Mouse (Mus musculus) liver, embryonic 13.5 days (tissue): ENCODE measurements at regions not wholly inside any gene's neighbourhood (a gene's known extent, or its start where the extent isn't known, plus 50 kb on each side); places are given as distances from the start of the nearest gene placed in this dataset.

ENCODE experiments used
- ATAC-seq: fragments of 200-750 bp; cut with Nextera tagmentation; 2 replicates; pipeline ENCODE4 v1.8.0; 2017; ENCODE audit warnings: low read depth, mild to moderate bottlenecking, moderate number of reproducible peaks, moderate library complexity
- DNase-seq: peaks from one replicate; pipeline ENCODE4 v3.0.0; 2022
- H3K27ac ChIP-seq: fragments of 300-500 bp; sonication (generic); 2 replicates; pipeline ENCODE4 v1.5.1; 2015; ENCODE audit warnings: moderate library complexity, mild to moderate bottlenecking, inconsistent platforms
- H3K27me3 ChIP-seq: fragments of 300-500 bp; sonication (generic); 2 replicates; pipeline ENCODE4 v1.6.1; 2015; ENCODE audit warnings: mild to moderate bottlenecking, inconsistent platforms
- H3K36me3 ChIP-seq: fragments of 300-500 bp; sonication (generic); 2 replicates; pipeline ENCODE4 v1.6.1; 2015; ENCODE audit warnings: mild to moderate bottlenecking, inconsistent platforms
- H3K4me1 ChIP-seq: fragments of 300-500 bp; sonication (generic); replicated peaks from 2 replicates; pipeline ENCODE4 v1.6.1; 2015; ENCODE audit warnings: inconsistent platforms
- H3K4me2 ChIP-seq: fragments of 300-500 bp; sonication (generic); 2 replicates; pipeline ENCODE4 v1.6.1; 2015; ENCODE audit warnings: inconsistent platforms, mild to moderate bottlenecking, moderate library complexity
- H3K4me3 ChIP-seq: fragments of 300-500 bp; sonication (generic); replicated peaks from 2 replicates; pipeline ENCODE4 v1.5.1; 2015; ENCODE audit warnings: mild to moderate bottlenecking, inconsistent platforms
- H3K9ac ChIP-seq: fragments of 300-500 bp; sonication (generic); 2 replicates; pipeline ENCODE4 v1.6.1; 2015; ENCODE audit warnings: mild to moderate bottlenecking, inconsistent platforms
- H3K9me3 ChIP-seq: fragments of 300-500 bp; sonication (generic); replicated peaks from 2 replicates; pipeline ENCODE4 v1.6.1; 2016; ENCODE audit warnings: inconsistent platforms
- WGBS: fragments of 180-500 bp; shearing (Covaris S2); methylation state at CpG from one replicate; pipeline ENCODE4 v1.1.7; 2015; ENCODE audit not compliant: insufficient replicate concordance; 5-methylcytosine and 5-hydroxymethylcytosine counted together

DNA sequence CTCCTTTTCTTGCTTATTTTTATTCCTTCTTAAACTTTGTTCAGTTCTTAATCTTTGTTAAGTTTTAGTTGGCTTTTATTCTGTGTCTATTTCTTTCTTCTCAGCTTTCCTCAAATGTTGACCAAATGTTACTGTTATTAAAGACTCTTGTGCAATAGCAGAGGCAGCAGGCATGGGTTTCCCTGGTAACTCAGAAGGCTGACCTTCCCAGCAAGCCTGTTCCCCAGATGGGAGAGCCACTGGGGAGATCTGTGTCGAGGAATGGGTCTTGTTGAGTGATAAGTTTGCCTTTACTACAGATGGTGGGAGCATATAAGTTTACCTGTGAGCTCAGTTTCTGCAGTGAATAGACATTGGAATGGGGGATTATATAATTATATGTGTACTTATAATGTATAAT, 237.2 kb downstream of the Plpp3 start:
- no peak for DNase-seq
- WGBS: 32% methylated on average over 1 of the region's 1 CpGs
- no peak for ATAC-seq

DNA sequence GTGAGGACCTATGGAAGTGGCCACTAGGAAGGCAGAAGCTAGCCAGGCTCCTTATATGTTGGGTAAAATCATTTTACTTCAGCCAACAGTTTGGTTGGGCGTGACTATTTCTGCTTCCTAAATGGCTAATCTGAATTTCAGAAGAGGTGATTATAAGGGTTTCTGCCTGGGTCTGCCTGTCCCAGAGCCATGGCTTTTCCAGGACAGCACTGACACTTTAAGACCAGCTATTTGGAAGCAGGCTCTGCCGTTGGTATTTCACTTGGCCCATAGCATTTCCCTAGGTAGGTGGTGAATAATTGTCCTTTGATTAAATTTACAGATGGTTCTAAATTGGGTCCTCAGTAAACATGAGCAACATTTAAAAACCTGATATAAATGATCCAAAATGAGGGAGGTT, 240.3 kb downstream of the Plpp3 start:
- no peak for DNase-seq
- ATAC-seq: no peak
- H3K4me2 ChIP-seq: no peak overlapping the region
- H3K9me3 ChIP-seq: no peaks in the 10 kb centered on the region
- 56% methylated on average over 2 of the region's 2 CpGs for WGBS
- H3K27me3 ChIP-seq: no peaks in the 10 kb centered on the region
- H3K4me3 ChIP-seq: no peak overlapping the region
- no peaks in the 10 kb centered on the region for H3K4me1 ChIP-seq
- no peak overlapping the region for H3K9ac ChIP-seq
- no peaks in the 10 kb centered on the region for H3K36me3 ChIP-seq
- no peak overlapping the region for H3K27ac ChIP-seq

More for the DNA sequence above, 237.2 kb downstream of the Plpp3 start:
- no peaks in the 10 kb centered on the region for H3K27me3 ChIP-seq
- no peak overlapping the region for H3K9ac ChIP-seq
- no peaks in the 10 kb centered on the region for H3K36me3 ChIP-seq
- H3K9me3 ChIP-seq: no peaks in the 10 kb centered on the region
- no peak overlapping the region for H3K27ac ChIP-seq
- H3K4me2 ChIP-seq: no peak overlapping the region
- 0 out of 2 replicates have a peak, but pooled peaks cover 2% of the 10 kb centered on the region for H3K4me1 ChIP-seq
- no peak overlapping the region for H3K4me3 ChIP-seq

DNA sequence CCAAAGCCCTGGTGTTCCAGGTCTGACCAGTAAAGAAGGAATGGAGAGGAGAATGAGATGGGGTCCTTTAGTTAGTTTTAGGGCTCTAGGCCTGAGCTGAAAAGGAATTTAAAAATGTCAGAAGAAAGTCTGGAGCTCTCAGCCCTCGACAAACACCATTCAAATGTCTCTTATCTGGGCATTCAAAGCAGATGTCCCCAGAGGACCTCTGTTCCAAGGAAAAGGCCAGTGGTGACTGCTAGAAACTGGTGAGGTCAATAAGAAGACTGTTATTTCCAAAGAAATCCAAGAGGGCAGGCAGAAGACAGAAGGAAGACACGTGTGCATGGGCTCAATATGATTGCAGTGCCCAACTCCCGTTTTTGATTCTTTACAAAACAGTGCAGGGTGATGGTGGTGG, 244.9 kb downstream of the Plpp3 start:
- Histone ChIP-seq H3K27me3 (no peaks in the 10 kb centered on the region), H3K36me3 (no peaks in the 10 kb centered on the region), H3K4me2 (no peak overlapping the region), H3K9ac (no peak overlapping the region), H3K27ac (no peak overlapping the region), H3K4me1 (no peaks in the 10 kb centered on the region), H3K4me3 (no peak overlapping the region), H3K9me3 (no peaks in the 10 kb centered on the region)
- ATAC-seq: no peak
- WGBS: 60% methylated on average over 3 of the region's 3 CpGs
- DNase-seq: no peak

DNA sequence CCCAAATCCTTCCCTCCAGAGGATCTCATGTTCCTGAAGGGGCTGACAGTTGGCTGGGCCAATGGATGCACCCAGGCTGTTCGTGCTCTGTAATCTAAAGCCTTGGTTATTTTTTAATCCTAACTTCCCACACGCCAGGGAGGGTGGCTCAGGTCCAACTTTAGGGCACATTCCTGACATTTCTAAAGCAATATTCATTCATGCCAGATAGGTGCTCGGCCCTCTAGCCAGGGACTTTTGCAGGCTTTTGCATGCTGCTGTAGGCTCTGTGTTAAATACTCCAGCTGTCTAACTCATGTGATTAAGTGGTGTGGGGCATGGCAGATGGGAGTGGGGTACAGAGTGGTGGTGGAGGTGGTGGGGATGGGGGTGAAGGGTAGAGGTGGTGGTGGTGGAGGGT, 246.0 kb downstream of the Plpp3 start:
- no peaks in the 10 kb centered on the region for H3K9me3 ChIP-seq
- H3K27me3 ChIP-seq: no peaks in the 10 kb centered on the region
- H3K4me1 ChIP-seq: no peaks in the 10 kb centered on the region
- H3K4me3 ChIP-seq: no peak overlapping the region
- no peak overlapping the region for H3K4me2 ChIP-seq
- no peak for DNase-seq
- H3K27ac ChIP-seq: no peak overlapping the region
- H3K9ac ChIP-seq: no peak overlapping the region
- no peak for ATAC-seq
- WGBS: 58% methylated on average over 3 of the region's 3 CpGs
- H3K36me3 ChIP-seq: no peaks in the 10 kb centered on the region

DNA sequence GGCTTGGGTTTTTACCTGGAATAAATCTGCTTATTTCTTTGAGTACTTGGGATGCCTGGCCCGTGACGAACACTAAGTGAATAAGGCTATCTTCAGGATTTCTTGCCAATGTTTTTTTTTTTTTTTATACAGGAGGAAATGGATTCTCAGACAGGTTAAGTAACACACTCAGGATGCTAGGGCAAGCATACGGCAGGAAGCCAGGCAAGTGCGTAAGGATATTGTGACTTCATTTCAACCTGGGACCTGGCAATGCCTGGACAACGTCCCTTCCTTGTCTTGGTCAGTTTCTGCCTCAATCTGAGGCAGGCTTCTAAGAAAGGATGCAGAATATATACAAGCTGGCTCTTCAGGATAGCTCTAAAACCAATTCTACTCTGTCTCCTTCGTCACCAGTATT, 246.5 kb downstream of the Plpp3 start:
- Histone ChIP-seq H3K4me1 (no peaks in the 10 kb centered on the region), H3K4me2 (no peak overlapping the region), H3K27me3 (no peaks in the 10 kb centered on the region), H3K9me3 (no peaks in the 10 kb centered on the region), H3K36me3 (no peaks in the 10 kb centered on the region), H3K4me3 (no peak overlapping the region), H3K9ac (no peak overlapping the region), H3K27ac (no peak overlapping the region)
- no peak for DNase-seq
- WGBS: 67% methylated on average over 6 of the region's 6 CpGs
- ATAC-seq: no peak

DNA sequence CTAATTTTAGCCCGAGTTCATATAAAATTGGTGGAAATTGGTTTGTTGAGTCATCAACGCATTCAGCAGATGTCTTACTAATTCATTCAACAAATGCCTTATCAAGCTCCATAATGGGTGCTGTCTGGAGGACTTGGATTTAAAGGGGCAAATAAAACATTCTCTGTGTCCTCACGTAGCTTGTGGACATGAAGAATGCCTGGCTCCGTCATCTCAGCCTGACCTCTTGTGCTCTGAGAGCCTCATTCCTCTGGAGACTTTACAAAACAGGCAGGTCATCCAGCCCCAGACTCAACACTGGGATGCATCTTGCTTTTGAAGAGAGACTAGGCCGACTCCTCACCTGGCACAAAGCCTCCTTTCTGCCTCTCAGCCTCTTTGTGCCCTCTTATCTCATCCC, 248.6 kb downstream of the Plpp3 start:
- no peak overlapping the region for H3K27ac ChIP-seq
- no peaks in the 10 kb centered on the region for H3K9me3 ChIP-seq
- H3K9ac ChIP-seq: no peak overlapping the region
- no peak for ATAC-seq
- no peak for DNase-seq
- H3K27me3 ChIP-seq: no peaks in the 10 kb centered on the region
- H3K4me3 ChIP-seq: no peak overlapping the region
- WGBS: 69% methylated on average over 5 of the region's 5 CpGs
- H3K4me2 ChIP-seq: no peak overlapping the region
- no peaks in the 10 kb centered on the region for H3K36me3 ChIP-seq
- no peaks in the 10 kb centered on the region for H3K4me1 ChIP-seq

DNA sequence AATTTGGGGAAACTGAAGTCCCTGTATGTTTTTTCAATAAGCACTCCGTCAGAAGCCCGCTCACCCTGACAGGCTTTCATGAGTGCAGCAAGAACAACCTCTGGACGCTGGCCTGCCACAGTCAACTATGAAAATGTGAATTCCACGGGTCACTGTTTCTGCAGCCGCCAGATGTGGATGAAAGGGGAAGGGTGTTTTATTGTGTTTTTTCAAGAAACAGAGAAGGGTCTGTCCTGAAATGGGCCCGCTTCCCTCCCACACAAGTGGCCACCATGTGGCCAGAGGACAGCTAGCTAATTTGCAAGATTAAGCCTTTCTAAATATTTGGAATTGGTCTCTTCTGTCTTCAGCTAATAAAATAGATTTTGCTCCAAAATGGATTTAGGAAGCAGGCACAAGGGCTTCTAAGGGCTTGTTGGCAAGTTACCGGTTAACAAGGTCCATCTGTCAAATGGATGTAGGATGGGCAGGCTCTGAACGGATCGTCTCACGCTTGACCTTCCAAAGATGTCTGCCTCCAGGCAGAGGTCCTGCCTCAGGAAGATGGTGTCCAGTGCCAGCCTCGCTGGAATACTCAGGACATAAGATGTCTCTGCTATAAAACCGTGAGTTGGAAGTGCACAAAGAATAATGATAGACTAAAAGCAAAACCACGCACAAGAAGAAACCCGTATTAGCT, 249.8 kb downstream of the Plpp3 start:
- no peak overlapping the region for H3K4me3 ChIP-seq
- no peak overlapping the region for H3K4me2 ChIP-seq
- H3K27ac ChIP-seq: no peak overlapping the region
- 68% methylated on average over 14 of the region's 14 CpGs for WGBS
- H3K9me3 ChIP-seq: no peaks in the 10 kb centered on the region
- H3K27me3 ChIP-seq: no peaks in the 10 kb centered on the region
- no peak overlapping the region for H3K9ac ChIP-seq
- no peak for ATAC-seq
- no peaks in the 10 kb centered on the region for H3K4me1 ChIP-seq
- no peaks in the 10 kb centered on the region for H3K36me3 ChIP-seq
- DNase-seq: no peak

DNA sequence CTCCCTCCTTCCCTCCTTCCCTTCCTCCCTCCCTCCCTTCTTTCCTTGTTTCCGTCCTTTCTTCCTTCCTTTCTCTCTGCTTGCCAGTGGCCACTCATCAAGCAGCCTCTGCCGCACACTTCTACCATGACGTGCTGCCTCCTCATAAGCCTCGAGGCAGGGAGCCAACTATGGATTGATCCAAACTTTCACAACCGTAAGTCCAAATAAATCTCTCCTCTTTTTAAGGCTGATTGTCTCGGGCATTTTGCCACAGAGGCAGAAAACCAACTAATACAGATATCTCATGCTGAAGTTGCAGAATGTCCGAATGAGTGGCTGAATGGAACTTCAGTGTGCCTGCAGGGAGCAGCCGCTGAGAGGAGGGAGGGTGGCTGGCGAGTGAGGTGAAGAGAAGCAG, 251.7 kb downstream of the Plpp3 start:
- Histone ChIP-seq H3K4me1 (no peaks in the 10 kb centered on the region), H3K9me3 (no peaks in the 10 kb centered on the region), H3K9ac (no peak overlapping the region), H3K4me3 (no peak overlapping the region), H3K36me3 (no peaks in the 10 kb centered on the region), H3K27me3 (no peaks in the 10 kb centered on the region), H3K4me2 (no peak overlapping the region), H3K27ac (no peak overlapping the region)
- 68% methylated on average over 9 of the region's 9 CpGs for WGBS
- ATAC-seq: no peak
- no peak for DNase-seq

DNA sequence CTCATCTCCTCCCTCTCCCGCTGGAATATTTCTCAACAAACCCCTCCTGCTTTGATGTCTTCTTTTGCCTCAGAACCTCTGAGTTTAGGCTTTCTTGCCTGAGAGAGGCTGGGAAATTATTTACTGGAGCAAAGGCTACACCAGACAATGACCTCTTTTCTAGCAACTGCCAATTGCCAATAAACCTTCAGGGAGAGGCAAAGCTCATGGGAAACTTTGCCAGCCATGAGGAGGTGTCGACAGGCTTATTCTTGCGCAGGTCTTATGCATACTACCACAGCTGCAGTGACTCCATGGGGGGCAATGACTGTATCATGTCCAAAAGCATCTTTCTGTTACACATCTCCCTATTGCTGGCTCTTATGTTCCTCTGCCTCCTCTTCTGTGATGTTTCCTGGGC, 260.0 kb downstream of the Plpp3 start:
- Histone ChIP-seq H3K27me3 (no peaks in the 10 kb centered on the region), H3K36me3 (no peaks in the 10 kb centered on the region), H3K4me1 (no peaks in the 10 kb centered on the region), H3K4me2 (no peak overlapping the region), H3K9me3 (no peaks in the 10 kb centered on the region), H3K4me3 (no peak overlapping the region), H3K9ac (no peak overlapping the region), H3K27ac (no peak overlapping the region)
- no peak for DNase-seq
- ATAC-seq: no peak
- 71% methylated on average over 3 of the region's 3 CpGs for WGBS

DNA sequence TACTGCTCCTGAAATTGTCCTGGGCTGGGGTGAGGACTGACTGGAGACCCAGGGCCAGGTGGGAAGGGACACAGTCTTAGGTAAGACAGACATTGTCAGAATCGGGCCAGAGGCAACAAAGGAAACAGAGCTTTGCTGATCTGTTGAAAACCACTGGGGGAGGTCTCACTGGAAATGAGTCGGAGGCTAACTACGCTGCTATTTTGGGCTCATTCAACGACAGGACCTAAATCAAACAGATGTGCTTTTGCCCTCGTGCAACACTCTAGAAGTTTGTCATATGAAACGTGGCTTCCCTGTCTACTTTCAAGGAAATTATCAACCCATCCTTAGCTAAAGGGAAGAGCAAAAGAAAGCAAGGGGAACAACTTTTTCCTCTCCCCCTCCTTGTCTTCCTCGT, 265.3 kb downstream of the Plpp3 start:
- no peak overlapping the region for H3K9ac ChIP-seq
- H3K4me2 ChIP-seq: no peak overlapping the region
- WGBS: 18% methylated on average over 7 of the region's 7 CpGs
- H3K27ac ChIP-seq: no peak overlapping the region
- H3K4me1 ChIP-seq: no peaks in the 10 kb centered on the region
- no peaks in the 10 kb centered on the region for H3K9me3 ChIP-seq
- no peak for ATAC-seq
- no peaks in the 10 kb centered on the region for H3K36me3 ChIP-seq
- DNase-seq: no peak
- no peaks in the 10 kb centered on the region for H3K27me3 ChIP-seq
- H3K4me3 ChIP-seq: no peak overlapping the region

DNA sequence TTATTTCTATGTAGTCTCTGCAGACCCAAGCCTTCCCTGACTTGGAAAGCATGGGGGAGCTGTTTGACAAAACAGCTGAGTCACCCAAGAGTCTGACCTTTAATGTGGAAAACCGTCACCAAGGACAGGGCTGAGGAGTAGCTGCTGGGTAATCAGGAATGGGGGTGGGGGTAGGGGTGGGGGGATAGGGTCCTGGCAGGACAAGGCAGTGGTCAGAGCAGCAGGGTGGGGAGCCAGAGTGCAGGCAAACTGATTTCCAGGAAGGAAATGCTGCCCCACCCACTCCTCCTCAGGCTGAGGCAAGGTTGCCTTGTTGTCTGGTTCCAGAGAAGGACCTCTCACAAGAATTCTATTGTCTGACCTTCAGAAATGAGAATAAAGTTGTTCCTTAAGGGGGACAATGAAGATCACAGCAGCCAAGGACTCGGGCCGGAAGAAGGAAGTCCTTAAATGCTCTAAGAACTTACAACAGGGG, 266.6 kb downstream of the Plpp3 start:
- Histone ChIP-seq H3K36me3 (no peaks in the 10 kb centered on the region), H3K9me3 (no peaks in the 10 kb centered on the region), H3K4me2 (no peak overlapping the region), H3K27ac (no peak overlapping the region), H3K4me1 (no peaks in the 10 kb centered on the region), H3K4me3 (no peak overlapping the region), H3K9ac (no peak overlapping the region), H3K27me3 (no peaks in the 10 kb centered on the region)
- ATAC-seq (no peak), DNase-seq (no peak)
- 46% methylated on average over 3 of the region's 3 CpGs for WGBS

DNA sequence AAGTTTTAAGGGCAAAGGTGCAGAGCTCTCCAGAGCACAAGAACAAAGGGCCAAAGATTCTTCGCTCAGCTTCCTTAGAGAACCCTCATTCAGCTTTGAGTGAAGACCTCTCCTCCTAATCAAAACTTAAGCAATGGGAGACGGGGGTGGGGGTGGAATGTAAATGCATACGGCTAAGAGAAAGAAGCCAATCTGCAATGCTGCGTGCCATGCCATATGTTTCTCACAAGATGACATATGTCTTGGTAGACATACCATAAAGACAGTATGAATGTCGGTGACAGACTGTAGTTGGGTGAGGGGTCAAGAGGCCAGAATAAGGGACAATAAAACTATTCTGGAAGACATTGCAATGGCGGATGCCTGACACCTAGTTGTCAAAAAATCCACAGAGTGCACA, 267.9 kb downstream of the Plpp3 start:
- ATAC-seq (no peak), DNase-seq (no peak)
- Histone ChIP-seq H3K27me3 (no peaks in the 10 kb centered on the region), H3K4me3 (no peak overlapping the region), H3K27ac (no peak overlapping the region), H3K4me1 (no peaks in the 10 kb centered on the region), H3K9ac (no peak overlapping the region), H3K9me3 (no peaks in the 10 kb centered on the region), H3K36me3 (no peaks in the 10 kb centered on the region), H3K4me2 (no peak overlapping the region)
- 60% methylated on average over 6 of the region's 6 CpGs for WGBS
